Mouse (Mus musculus) intestine, embryonic 14.5 days (tissue): Measurements from ENCODE around the gene Id3. TPM values are rescaled to one million over a fixed set of nuclear protein-coding genes. Genes with fewer than 3 reads are reported as not detected.

Experiments
- ATAC-seq: fragments of 200-750 bp; cut with Nextera tagmentation; replicated peaks from 2 replicates; pipeline ENCODE4 v1.8.0; 2017; ENCODE audit warnings: low read depth, moderate number of reproducible peaks, moderate TSS enrichment, moderate library complexity; ENCODE audit not compliant: low FRiP score, low TSS enrichment
- DNase-seq: peaks from one replicate; pipeline ENCODE4 v3.0.0-alpha.2; 2018; ENCODE audit warnings: low spot score
- H3K27ac ChIP-seq: fragments of 300-500 bp; sonication (generic); 2 replicates; pipeline ENCODE4 v1.5.1; 2014; ENCODE audit warnings: low read depth, mild to moderate bottlenecking, control low read depth
- H3K27me3 ChIP-seq: fragments of 300-500 bp; sonication (generic); replicated peaks from 2 replicates; pipeline ENCODE4 v1.6.1; 2014; ENCODE audit warnings: low read length, control low read depth; ENCODE audit not compliant: control insufficient read depth, insufficient read depth
- H3K36me3 ChIP-seq: fragments of 300-500 bp; sonication (generic); 2 replicates; pipeline ENCODE4 v1.6.1; 2014; ENCODE audit warnings: low read length, control low read depth; ENCODE audit not compliant: control insufficient read depth, insufficient read depth
- H3K4me1 ChIP-seq: fragments of 300-500 bp; sonication (generic); replicated peaks from 2 replicates; pipeline ENCODE4 v1.6.1; 2014; ENCODE audit warnings: low read length, control low read depth, mixed read lengths; ENCODE audit not compliant: control insufficient read depth, insufficient read depth
- H3K4me2 ChIP-seq: fragments of 300-500 bp; sonication (generic); 2 replicates; pipeline ENCODE4 v1.6.1; 2014; ENCODE audit warnings: low read length
- H3K4me3 ChIP-seq: fragments of 300-500 bp; sonication (generic); 2 replicates; pipeline ENCODE4 v1.5.1; 2014; ENCODE audit warnings: low read depth, low read length, control low read depth, mixed read lengths
- H3K9ac ChIP-seq: fragments of 300-500 bp; sonication (generic); 2 replicates; pipeline ENCODE4 v1.6.1; 2014; ENCODE audit warnings: mild to moderate bottlenecking, low read length
- H3K9me3 ChIP-seq: fragments of 300-500 bp; sonication (generic); 2 replicates; pipeline ENCODE4 v1.6.1; 2016; ENCODE audit warnings: low read length, control low read depth; ENCODE audit not compliant: control insufficient read depth
- WGBS: fragments of 180-500 bp; shearing (Covaris S2); extraction: QIAGEN DNeasy Blood & Tissue Kit; methylation state at CpG from one replicate; pipeline ENCODE4 v1.1.7; 2014; 5-methylcytosine and 5-hydroxymethylcytosine counted together
- polyA plus RNA-seq: library from polyadenylated mRNA; unstranded; fragments of >200 nt; fragmentation: Nextera tagmentation; extraction: Ambion mirVana; gene quantifications from 2 replicates; pipeline ENCODE4 v1.2.1, GENCODE M21; 2014

Gene Id3
- polyA plus RNA-seq, 1 experiment from 2014 or later: 325 TPM

DNA sequence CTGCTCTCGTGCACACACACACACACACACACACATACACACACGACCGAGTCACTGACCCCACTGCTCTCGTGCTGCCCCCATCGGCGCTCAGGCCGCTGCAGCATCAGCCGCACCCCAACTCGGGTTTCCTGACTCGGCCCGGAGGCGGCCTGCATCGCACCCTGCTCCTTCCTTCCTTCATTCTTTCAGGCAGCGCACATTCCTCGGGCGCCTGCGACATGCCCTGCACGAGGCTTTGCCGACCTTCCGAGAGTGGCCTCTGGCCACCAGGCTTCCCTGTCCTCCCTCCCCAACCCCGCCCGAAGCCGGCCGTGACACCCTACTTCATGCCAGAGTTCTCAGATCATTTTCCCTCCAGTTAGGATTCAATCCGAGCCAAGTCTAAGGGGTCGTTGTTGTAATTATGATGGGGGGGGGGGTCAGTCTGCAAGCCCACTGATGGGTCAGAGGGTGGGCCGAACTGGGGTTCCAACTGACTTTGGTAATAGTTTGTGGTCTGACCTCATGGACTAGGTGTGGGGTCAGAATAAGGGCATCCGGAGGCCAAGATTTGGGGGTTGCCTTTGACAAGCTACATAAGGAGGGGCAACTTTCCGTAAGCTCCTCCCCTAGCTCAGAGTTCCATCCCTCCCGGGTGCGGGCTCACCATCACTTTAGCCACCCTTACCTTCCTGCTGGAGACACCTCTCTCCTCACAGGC is 5.2 kb downstream of the Id3 start:
- DNase-seq (peak; percentile 79), ATAC-seq (peak; percentile 9)
- Histone ChIP-seq H3K27ac (peak overlapping the region; percentile 97), H3K9me3 (no peaks in the 10 kb centered on the region), H3K4me1 (peaks cover 28% of the 10 kb centered on the region), H3K4me3 (0 out of 2 replicates have a peak overlapping the region, but pooled peaks have one; percentile 16), H3K9ac (peak overlapping the region; percentile 29; the same call in 1 of the 2 replicates), H3K36me3 (no peaks in the 10 kb centered on the region; the same call in 1 of the 2 replicates), H3K27me3 (no peaks in the 10 kb centered on the region), H3K4me2 (peak overlapping the region; percentile 73)
- WGBS: 6% methylated on average over 31 of the region's 31 CpGs

DNA sequence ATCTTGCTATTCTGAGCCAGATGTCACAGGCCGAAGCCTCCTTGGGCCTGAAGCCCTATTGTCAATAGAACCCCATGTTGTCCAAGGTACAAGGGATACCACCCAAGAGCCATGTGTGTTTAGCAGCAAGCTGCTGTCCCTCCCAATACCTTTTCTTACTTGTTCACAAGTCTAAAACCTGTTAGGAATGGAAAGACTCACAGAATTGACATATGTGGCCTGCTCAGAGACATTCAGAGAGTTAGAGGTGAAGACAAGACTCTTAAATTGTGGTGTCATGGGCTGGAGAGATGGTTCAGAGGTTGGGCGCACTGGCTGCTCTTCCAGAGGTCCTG is 5.7 kb downstream of the Id3 start:
- H3K27ac ChIP-seq: peak overlapping the region; percentile 97
- H3K4me2 ChIP-seq: no peak overlapping the region
- H3K27me3 ChIP-seq: no peaks in the 10 kb centered on the region
- H3K36me3 ChIP-seq: no peaks in the 10 kb centered on the region; the same call in 1 of the 2 replicates
- DNase-seq (no peak), ATAC-seq (no peak)
- H3K4me3 ChIP-seq: no peak overlapping the region
- H3K9me3 ChIP-seq: no peaks in the 10 kb centered on the region
- WGBS: 73% methylated on average over 2 of the region's 2 CpGs
- H3K4me1 ChIP-seq: peaks cover 28% of the 10 kb centered on the region
- no peak overlapping the region for H3K9ac ChIP-seq

DNA sequence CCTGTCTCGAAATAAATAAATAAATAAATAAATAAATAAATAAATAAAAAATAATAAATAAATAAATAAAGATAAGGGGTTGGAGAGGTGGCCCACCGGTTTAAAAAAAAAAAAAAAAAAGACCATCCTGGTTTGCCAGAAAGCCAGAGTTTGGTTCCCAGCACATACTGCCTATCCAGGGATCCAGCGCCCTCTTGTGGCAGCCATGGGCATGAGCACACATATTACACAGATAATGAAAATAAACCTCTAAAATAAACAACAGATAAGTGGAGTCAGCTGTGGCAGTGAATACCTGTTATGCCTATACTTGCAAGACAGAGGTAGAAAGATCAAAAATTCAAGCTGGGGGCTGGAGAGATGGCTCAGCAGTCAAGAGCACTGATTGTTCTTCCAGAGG is 6.4 kb downstream of the Id3 start:
- H3K27me3 ChIP-seq: no peaks in the 10 kb centered on the region
- 44% methylated on average over 3 of the region's 3 CpGs for WGBS
- H3K27ac ChIP-seq: no peak overlapping the region
- no peak for ATAC-seq
- no peaks in the 10 kb centered on the region for H3K9me3 ChIP-seq
- peaks cover 28% of the 10 kb centered on the region for H3K4me1 ChIP-seq
- peak; percentile 65 for DNase-seq
- H3K4me3 ChIP-seq: no peak overlapping the region
- H3K9ac ChIP-seq: no peak overlapping the region
- H3K4me2 ChIP-seq: no peak overlapping the region
- no peaks in the 10 kb centered on the region; the same call in 1 of the 2 replicates for H3K36me3 ChIP-seq

DNA sequence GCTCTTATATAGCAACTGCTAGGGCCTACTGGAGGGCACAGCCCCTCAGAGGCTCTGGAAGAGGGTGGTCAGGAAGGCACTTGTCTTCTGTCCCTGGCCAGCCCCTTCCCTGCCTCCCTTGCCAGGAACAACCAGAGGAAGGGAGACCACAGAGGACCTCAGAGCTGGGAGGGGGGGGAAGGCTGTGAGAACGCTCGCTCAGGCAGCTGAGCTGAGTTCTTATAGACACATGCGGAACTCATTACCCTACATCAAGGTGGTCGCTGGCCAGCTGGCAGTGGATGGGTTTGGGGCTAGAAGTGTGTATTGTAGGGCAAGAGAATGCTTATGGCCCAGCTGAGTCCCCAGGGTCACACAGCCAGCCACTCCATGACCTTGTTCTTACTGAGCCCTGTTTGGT is 7.3 kb downstream of the Id3 start:
- Histone ChIP-seq H3K9me3 (no peaks in the 10 kb centered on the region), H3K27me3 (no peaks in the 10 kb centered on the region), H3K36me3 (no peaks in the 10 kb centered on the region; the same call in 1 of the 2 replicates), H3K27ac (no peak overlapping the region), H3K9ac (no peak overlapping the region), H3K4me2 (no peak overlapping the region), H3K4me1 (peaks cover 23% of the 10 kb centered on the region), H3K4me3 (no peak overlapping the region)
- DNase-seq: no peak
- 70% methylated on average over 4 of the region's 4 CpGs for WGBS
- no peak for ATAC-seq

DNA sequence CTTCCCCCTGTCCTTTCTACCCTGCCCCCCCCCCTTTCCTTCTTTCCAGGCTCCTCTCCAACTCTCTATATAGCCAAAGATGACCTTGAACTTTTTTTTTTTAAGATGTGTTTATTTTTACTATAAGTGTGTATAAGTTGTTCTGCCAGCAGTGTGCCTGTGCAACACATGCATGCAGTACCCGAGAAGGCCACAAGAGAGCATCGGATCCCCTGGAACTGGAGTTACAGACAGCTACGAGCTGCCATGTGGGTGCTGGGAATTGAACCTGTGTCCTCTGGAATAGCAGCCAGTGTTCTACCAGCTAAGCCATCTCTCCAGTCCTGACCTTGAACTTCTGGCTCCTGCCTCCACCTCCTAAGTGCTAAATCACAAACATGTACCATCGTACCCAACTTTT is 9.5 kb downstream of the Id3 start:
- 87% methylated on average over 4 of the region's 4 CpGs for WGBS
- Histone ChIP-seq H3K27me3 (no peaks in the 10 kb centered on the region), H3K4me3 (no peak overlapping the region), H3K9me3 (no peaks in the 10 kb centered on the region), H3K4me1 (peaks cover 11% of the 10 kb centered on the region), H3K27ac (no peak overlapping the region; the same call in 1 of the 2 replicates), H3K36me3 (no peaks in the 10 kb centered on the region), H3K4me2 (no peak overlapping the region), H3K9ac (no peak overlapping the region)
- ATAC-seq (no peak), DNase-seq (no peak)

DNA sequence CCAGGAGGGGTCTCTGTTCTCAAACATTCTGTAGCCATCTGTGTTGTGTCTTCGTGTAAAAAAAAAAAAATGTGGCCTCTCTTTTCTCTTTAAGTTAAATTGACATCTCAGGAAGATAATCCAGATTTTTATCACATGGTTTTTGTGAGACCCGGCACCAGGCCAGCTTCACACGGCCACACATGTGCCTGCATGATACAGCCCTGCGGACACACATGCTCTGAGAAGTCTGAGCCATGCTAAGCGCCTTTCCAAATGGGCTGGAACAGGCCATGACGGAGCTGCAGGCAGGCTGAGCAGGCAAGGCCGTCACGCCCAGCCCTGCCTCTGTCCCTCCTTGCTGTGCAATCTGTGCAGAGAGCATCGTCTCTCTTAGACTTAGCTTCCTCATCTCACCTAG is 11.2 kb downstream of the Id3 start:
- no peak for ATAC-seq
- no peak overlapping the region for H3K4me3 ChIP-seq

DNA sequence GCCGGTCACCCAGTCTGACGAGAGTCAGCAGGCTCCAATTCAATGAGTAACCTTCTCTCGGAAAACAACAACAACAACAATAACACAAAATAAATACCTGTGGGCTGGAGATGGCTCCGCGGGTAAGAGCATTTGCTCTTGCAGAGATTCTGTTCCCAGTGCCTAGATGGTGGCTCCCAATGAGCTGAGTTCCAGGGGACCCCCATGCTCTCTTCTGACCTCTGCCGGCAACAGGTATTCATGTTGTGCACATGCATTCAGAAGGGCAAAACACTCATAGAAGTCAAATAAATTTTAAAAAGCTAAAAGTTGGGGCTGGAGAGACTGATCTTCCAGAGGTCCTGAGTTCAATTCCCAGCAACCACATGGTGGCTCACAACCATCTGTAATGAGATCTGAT is 15.2 kb downstream of the Id3 start:
- Histone ChIP-seq H3K4me1 (0 out of 2 replicates have a peak, but pooled peaks cover 3% of the 10 kb centered on the region), H3K27me3 (no peaks in the 10 kb centered on the region), H3K4me2 (no peak overlapping the region), H3K27ac (no peak overlapping the region), H3K9me3 (no peaks in the 10 kb centered on the region), H3K9ac (no peak overlapping the region), H3K36me3 (no peaks in the 10 kb centered on the region), H3K4me3 (no peak overlapping the region)
- no peak for ATAC-seq
- DNase-seq: no peak
- 76% methylated on average over 6 of the region's 6 CpGs for WGBS

More for the DNA sequence above, 11.2 kb downstream of the Id3 start:
- H3K4me1 ChIP-seq: no peaks in the 10 kb centered on the region
- H3K27me3 ChIP-seq: no peaks in the 10 kb centered on the region
- H3K36me3 ChIP-seq: no peaks in the 10 kb centered on the region
- H3K9ac ChIP-seq: no peak overlapping the region
- no peaks in the 10 kb centered on the region for H3K9me3 ChIP-seq
- WGBS: 57% methylated on average over 9 of the region's 9 CpGs
- no peak for DNase-seq
- H3K4me2 ChIP-seq: no peak overlapping the region
- no peak overlapping the region for H3K27ac ChIP-seq

DNA sequence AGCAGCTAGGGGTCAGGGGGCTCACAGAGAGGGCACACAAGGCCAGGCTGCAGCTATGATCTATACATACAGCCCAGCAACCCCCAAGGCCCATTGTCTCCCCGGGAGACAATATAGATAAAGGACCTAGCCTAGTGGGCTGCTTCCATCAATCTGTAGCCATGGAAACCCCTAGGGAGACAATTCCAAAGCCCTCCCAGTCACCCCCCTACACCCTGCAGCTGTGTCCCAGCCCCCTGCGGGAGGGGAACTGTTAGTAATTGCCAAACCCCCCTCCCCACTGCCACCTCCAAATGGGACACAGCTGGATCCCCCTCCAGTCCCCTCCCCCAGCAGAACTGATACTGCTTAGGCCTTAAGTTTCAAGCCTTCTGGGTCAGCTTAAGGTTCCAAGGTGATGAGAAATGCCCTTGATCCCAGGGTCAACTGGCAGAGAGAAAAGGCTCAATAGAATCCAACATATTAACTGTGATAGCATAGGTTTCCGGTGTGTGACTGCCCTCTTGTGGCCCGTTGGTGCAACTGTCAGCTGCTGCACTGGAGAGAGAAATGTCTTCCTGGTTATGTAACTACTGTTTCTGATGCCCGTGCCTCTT is 16.6 kb downstream of the Id3 start:
- peak; percentile 92 for DNase-seq
- H3K36me3 ChIP-seq: no peaks in the 10 kb centered on the region
- 0 out of 2 replicates have a peak, but pooled peaks cover 3% of the 10 kb centered on the region for H3K4me1 ChIP-seq
- H3K27me3 ChIP-seq: no peaks in the 10 kb centered on the region
- ATAC-seq: 0 out of 2 replicates have a peak, but pooled peaks have one; percentile 21
- no peaks in the 10 kb centered on the region for H3K9me3 ChIP-seq
- 12% methylated on average over 5 of the region's 5 CpGs for WGBS
- no peak overlapping the region for H3K27ac ChIP-seq
- no peak overlapping the region for H3K4me2 ChIP-seq
- no peak overlapping the region for H3K4me3 ChIP-seq
- no peak overlapping the region for H3K9ac ChIP-seq

DNA sequence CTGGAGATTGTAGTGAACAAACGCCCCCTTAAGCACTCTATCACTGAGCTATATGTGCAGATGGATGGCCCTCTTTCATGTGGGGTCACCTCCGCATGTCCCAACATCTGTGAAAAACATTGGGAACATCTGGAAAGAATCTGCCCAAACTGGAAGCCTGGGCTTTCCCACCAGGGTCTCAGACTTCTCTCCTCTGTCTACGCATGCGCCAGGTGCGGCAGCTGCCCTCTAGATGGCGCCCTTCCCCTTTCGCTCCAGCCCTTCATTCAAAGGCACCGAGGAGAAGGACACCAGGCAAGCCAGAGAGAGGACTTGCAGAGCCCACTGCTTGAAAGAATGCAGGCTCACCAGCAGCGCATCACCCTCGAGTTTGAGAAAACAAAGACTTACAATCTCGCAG is 20.2 kb downstream of the Id3 start:
- 0 out of 2 replicates have a peak, but pooled peaks cover 3% of the 10 kb centered on the region for H3K4me1 ChIP-seq
- H3K27me3 ChIP-seq: no peaks in the 10 kb centered on the region
- no peak overlapping the region for H3K27ac ChIP-seq
- H3K9me3 ChIP-seq: no peaks in the 10 kb centered on the region
- H3K4me2 ChIP-seq: no peak overlapping the region
- no peak overlapping the region for H3K4me3 ChIP-seq
- ATAC-seq (peak; percentile 52), DNase-seq (peak; percentile 96)
- under 1% methylated on average over 11 of the region's 11 CpGs for WGBS
- H3K9ac ChIP-seq: no peak overlapping the region
- no peaks in the 10 kb centered on the region for H3K36me3 ChIP-seq
